Mouse (Mus musculus) cortical plate, adult 2 months (tissue): ENCODE measurements around the gene Prkar2b. TPM values are rescaled to one million over a fixed set of nuclear protein-coding genes. Genes with fewer than 3 reads are reported as not detected.

Experiments used
- H3K27ac ChIP-seq: fragments of 200-500 bp; 2 replicates; pipeline ENCODE4 v1.5.1; 2012; ENCODE audit warnings: low read length, control low read depth, inconsistent platforms; ENCODE audit not compliant: insufficient read depth
- H3K4me1 ChIP-seq: fragments of 200-500 bp; 2 replicates; pipeline ENCODE4 v1.6.1; 2011; ENCODE audit warnings: low read length; ENCODE audit not compliant: control insufficient read depth, insufficient read depth
- H3K4me3 ChIP-seq: fragments of 200-500 bp; 2 replicates; pipeline ENCODE4 v1.5.1; 2011; ENCODE audit warnings: mild to moderate bottlenecking, low read length, control low read depth; ENCODE audit not compliant: insufficient read depth
- CTCF ChIP-seq: fragments of 200-500 bp; IDR thresholded peaks from 2 replicates; pipeline ENCODE4 v1.5.1; 2011; ENCODE audit warnings: mild to moderate bottlenecking, control low read depth, low read length; ENCODE audit not compliant: insufficient read depth; ENCODE audit errors: extremely low read depth
- POLR2A ChIP-seq: fragments of 200-500 bp; IDR thresholded peaks from 2 replicates; pipeline ENCODE4 v1.6.1; 2011; ENCODE audit warnings: mild to moderate bottlenecking, low read length, control low read depth; ENCODE audit not compliant: insufficient read depth; ENCODE audit errors: extremely low read depth
- polyA plus RNA-seq: library from polyadenylated mRNA; depleted of rRNA; stranded (reverse); fragments of >200 nt; gene quantifications from 2 replicates; pipeline ENCODE4 v1.2.3, GENCODE M21; 2012; rRNA removed

Gene Prkar2b
- polyA plus RNA-seq: 29.6 and 35.1 TPM in 2 replicates

DNA sequence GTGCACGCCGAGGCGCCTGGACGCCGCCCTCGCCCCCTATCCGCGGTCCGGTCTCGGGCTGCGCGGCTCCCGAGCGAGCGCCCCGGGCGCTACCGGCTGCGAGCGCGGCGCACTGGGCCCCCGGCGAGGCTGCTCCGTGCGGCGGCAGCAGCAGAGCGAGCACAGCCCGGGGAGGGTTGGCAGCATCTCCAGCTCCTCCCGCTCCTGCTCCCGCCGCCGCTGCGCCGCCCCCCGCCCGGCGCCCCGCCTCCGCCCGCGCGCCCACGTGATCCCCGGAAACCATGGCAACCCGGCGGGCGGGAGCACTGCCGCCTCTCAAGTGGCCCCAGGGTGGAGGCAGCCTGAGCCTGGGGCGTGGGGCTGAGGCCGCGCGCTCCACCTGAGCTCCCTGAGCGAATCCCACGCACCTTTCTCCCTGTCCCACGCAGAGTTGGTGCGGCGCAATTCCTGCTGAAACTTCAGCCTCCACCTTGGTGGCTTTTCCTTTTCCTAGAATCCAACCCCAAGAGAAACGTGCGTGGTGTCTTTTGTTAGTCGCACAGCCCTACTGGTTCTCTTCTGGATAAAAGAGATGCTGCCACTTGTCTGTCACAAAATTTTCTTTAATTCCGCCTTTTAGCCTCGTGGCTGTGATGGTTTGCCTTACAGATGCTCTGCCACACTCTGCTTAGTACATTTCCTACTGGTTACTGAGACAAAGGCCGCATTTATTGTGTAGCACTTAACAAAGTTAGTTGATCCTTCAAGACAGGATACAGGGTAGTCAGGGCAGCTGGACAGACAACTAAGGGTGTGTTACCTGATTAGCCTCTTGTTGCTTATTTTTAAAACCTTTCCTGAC, at the start of gene Prkar2b:
Gene Prkar2b, minus strand, starts transcription at position 207 of the 841 bp plus-strand sequence.
- 0 out of 2 replicates have a peak, but pooled peaks have one; percentile 34 for TF ChIP-seq POLR2A
- no peak for TF ChIP-seq CTCF
- Histone ChIP-seq H3K27ac (peak within 1 kb of the TSS; percentile 99), H3K4me3 (peak within 1 kb of the TSS; percentile 91), H3K4me1 (peaks cover 10% of the 10 kb centered on the region)

DNA sequence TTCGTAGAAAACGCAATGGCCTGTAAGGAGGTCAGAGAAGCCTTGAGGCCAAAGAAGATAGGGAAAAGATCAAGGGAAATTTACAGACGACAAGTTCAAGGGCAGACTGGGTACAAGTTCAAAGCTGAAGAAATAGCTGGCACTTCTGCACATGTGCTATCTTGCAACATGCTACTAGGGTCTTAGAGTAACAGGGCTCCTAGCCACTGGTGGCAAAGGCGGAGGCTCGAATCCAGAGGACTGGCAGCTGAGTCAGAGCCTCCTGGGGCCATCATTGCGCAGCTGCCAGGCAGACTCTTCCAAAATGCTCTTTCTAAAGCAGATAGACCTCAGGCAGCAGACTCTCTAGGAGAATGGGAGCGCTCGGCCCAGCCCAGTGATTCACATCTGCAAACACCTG, 48.1 kb upstream of the Prkar2b start:
- TF ChIP-seq CTCF (no peak), POLR2A (no peak)
- Histone ChIP-seq H3K4me1 (no peaks in the 10 kb centered on the region), H3K4me3 (no peak overlapping the region), H3K27ac (no peak overlapping the region)

DNA sequence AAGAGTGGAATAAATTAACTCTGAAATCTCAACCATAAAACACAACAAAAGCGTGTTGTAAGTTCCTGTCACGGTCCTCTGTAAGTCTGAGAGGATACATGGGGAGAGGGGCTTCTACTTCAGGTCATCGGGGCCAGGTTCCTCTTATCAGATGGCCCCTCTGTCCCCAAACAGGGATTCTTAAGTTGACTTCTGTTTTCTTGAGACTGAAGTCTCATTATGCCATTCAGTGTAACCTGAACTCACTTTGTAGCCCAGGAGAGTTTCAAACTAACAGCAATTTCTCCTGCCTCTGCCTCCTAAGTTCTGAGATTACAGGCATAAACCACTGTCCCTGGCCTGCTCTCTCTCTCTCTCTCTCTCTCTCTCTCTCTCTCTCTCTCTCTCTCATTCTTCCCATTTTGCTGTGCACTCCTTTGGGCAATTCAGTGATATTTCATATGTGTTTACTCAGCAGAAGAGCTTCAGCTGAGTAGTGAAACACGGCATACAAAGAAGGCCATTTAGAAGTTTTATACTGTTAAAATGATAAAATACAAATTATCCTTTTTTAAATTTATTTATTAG, 43.9 kb upstream of the Prkar2b start:
- Histone ChIP-seq H3K27ac (no peak overlapping the region), H3K4me3 (no peak overlapping the region), H3K4me1 (no peaks in the 10 kb centered on the region)
- no peak for TF ChIP-seq POLR2A
- TF ChIP-seq CTCF: no peak

DNA sequence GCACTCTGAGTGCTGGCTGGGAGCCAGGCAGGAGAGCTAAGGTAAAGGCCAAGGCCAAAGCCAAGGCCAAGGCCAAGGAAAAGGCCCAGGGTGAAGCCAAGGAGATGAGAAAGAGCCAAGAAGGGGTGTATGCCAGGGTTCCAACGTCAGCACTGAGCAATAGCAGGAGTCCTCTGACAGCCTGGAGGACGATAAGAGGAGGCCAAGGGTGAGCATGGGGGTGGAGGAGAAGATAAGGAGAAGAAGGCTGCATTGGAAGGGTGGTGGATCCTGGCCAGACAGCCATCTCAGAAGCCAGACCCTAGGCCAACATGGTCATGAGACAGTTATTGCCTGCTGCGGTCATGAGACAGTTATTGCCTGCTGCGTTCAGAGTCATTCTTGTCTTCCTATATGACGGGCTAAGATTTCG, 43.4 kb upstream of the Prkar2b start:
- no peak overlapping the region for H3K27ac ChIP-seq
- TF ChIP-seq CTCF: no peak
- TF ChIP-seq POLR2A: no peak
- H3K4me1 ChIP-seq: no peaks in the 10 kb centered on the region
- H3K4me3 ChIP-seq: no peak overlapping the region

DNA sequence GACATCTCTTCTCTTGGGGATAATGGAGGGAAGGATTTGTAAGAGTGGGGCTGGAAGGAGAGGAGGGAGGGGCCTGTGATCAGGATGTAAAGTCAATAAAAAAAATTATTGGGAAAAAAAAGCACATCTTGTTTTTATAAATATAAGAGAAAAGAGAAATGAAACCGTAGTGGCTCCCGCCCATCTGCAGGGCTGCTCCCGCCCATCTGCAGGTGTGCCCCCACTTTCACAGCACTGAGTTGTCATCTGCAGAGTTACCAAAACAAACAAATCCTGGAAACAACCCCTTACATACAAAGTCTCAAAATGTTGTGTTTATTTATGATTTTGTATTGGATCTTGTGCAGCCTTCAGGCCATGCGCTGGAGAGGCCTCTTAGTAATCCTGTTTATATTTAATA, 40.2 kb upstream of the Prkar2b start:
- Histone ChIP-seq H3K4me3 (no peak overlapping the region), H3K27ac (no peak overlapping the region), H3K4me1 (no peaks in the 10 kb centered on the region)
- TF ChIP-seq CTCF: no peak
- TF ChIP-seq POLR2A: no peak

DNA sequence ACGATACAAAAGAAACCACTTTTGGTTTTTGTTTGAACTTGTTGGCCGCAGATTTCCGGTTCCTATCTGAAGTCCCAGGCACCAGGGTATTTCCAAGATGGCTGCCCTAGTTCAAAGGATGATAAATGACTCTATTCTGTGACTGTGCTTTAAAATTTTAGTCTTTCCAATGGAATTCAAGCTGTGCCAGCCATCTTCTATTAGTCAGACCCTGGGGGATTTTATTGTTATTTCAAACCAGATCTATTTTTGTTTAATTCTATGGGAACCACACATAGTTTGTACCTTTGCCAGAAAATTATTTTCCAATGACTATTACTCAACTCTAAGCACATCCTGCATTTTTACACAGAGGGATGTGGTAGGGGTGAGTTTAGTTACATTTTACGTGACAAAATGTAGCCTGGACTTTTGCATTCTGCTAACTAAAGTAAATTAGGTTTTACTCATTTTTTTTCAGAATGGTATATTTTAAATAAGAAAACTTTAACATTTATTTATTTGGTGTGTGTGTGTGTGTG, 38.6 kb upstream of the Prkar2b start:
- Histone ChIP-seq H3K27ac (no peak overlapping the region), H3K4me3 (no peak overlapping the region), H3K4me1 (no peaks in the 10 kb centered on the region)
- TF ChIP-seq POLR2A (no peak), CTCF (no peak)

DNA sequence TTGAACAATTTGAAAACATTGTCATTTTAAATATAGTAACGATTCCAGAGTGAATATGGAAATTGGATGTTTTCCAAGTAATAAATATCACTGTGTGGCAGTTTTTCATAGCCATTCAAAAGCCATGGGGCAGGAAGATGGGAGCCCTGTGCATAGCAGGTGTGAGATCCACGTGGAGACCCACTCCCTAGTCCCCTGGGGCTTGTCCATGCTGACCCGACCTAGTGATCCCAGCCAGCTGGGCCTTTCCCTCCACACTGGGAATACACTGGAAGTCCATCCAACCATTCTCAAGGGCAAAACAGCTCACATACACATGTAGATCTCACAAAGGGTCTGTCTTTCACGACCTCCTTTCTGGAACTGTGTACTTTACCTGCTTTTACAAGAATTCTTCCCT, 37.5 kb upstream of the Prkar2b start:
- no peaks in the 10 kb centered on the region for H3K4me1 ChIP-seq
- H3K27ac ChIP-seq: no peak overlapping the region
- H3K4me3 ChIP-seq: no peak overlapping the region
- no peak for TF ChIP-seq POLR2A
- TF ChIP-seq CTCF: no peak

DNA sequence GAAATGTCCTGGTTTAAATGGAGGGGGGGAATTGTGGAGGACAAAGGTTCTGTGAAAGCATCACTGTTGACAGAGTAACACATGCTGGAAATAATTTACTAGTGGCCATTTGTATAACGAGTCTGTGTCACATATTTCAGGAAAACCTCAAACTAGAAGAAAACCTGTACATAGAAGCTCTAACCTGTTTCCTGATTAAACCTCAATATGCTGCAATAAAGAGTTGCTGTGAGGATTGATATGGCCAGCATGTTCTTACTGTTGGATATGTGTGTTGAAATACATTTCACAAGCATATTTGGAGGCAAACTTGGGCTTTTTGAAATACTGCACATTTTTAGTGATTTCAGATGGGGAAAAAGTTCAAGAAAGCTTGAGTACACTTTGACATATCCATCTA, 36.0 kb upstream of the Prkar2b start:
- no peak for TF ChIP-seq POLR2A
- no peak for TF ChIP-seq CTCF
- H3K4me3 ChIP-seq: no peak overlapping the region
- no peaks in the 10 kb centered on the region for H3K4me1 ChIP-seq
- no peak overlapping the region for H3K27ac ChIP-seq

DNA sequence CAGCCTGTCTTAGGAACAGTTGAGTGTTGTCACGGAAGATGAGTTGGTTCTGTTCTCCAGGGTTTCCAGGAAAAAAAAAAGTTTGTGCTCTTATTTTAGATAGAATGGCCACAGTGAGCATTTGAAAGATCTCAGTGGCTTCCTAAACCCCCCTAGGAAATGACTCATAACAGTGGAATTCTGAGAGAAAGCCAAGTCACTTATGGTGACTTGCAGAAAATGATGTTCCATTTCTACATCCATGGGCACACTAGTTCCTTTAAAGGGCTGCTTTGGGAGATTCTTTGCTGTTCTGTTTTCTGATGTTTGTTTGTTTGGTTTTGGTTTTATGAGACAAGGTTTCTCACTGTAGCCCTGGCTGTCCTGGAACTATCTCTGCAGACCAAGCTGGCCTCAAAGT, 34.1 kb upstream of the Prkar2b start:
- TF ChIP-seq POLR2A (no peak), CTCF (no peak)
- Histone ChIP-seq H3K4me3 (no peak overlapping the region), H3K27ac (no peak overlapping the region), H3K4me1 (no peaks in the 10 kb centered on the region)

DNA sequence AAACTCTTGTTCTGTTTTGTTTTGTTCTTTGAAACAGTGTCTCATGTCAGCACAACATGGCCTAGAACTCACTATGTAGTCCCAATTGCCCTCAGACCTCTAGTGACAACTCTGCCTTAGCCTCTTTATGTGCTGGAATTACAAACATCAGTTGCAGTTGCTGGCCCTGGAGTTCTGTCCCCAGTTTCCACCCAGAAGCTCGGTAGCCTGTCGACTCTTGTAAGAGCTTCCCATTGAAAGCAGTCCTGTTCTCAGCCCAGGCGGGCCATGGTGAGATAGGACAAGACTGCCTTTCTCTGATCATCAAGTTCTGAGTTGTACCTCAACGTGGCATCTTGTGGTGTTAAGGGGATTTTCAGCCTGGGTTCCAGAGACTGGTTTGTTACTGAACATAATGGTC, 31.4 kb upstream of the Prkar2b start:
- no peaks in the 10 kb centered on the region for H3K4me1 ChIP-seq
- H3K4me3 ChIP-seq: no peak overlapping the region
- no peak for TF ChIP-seq CTCF
- TF ChIP-seq POLR2A: no peak
- H3K27ac ChIP-seq: no peak overlapping the region

DNA sequence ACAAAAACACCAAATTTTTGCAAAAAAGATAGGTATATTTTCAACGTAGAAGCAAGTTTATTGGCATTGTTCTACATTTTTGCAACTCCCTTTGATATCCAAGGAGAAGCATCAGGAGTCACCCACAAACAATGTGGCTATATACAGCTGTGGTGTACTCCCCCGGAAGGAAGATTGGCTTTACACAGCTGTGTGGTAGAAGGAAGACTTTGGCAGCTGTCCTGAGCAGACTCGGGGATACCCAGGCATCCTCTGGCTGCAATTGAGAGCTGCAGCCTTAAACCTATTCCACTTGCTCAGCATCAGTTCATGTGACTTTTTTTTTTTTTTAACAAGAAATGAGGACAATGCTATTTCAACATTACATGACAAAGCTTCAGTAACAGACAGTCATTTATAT, 27.5 kb upstream of the Prkar2b start:
- Histone ChIP-seq H3K4me1 (no peaks in the 10 kb centered on the region), H3K27ac (no peak overlapping the region), H3K4me3 (no peak overlapping the region)
- TF ChIP-seq CTCF: no peak
- TF ChIP-seq POLR2A: no peak
